ENCODE assay signal across 8 mouse cellular contexts in the genomic region with DNA sequence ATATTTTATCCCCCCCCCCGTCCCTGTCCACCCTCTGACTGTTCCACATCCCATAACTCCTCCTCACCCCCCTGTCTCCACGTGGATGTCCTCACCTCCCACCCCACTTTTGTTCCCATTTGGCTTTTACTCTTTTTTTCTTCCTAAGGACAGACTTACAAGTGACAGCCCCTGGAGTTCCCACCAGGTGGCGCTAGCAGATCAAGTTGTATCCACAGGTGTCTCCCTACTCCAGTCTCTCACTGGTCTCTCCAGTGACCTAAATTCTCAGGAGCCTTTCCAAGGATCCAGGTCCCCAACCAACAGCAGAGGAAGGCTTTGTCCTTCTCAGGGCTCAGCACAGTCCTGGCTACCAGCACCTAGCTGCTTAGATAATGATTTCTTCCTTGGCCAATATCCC.
DNase-seq lines count a peak whose midpoint lies in the region; ATAC-seq lines count a peak whose summit lies in the region.

No protein-coding gene starts in this region.

- H3K27ac ChIP-seq in midbrain, embryonic 10.5 days (replicated peaks), result no peak overlapping the region
- no peak overlapping the region for H3K27ac ChIP-seq in midbrain, embryonic 16.5 days (ENCODE audit: low read length)
- H3K27ac ChIP-seq in heart, embryonic 12.5 days (ENCODE audit: poor library complexity, severe bottlenecking), result no peak overlapping the region

- intact Hi-C loops in left cerebral cortex, postnatal 10 days (cut with DNase I), result loop anchor here (5.0 kb wide), 1 partner anchor 93 kb away; no protein-coding TSS in a partner anchor

- no peaks in the 10 kb centered on the region for H3K27me3 ChIP-seq in midbrain, embryonic 10.5 days (ENCODE audit: low read depth, poor library complexity, severe bottlenecking)
- H3K27me3 ChIP-seq in midbrain, embryonic 16.5 days (ENCODE audit: control insufficient read depth, insufficient read depth, low read depth, low read length), result no peaks in the 10 kb centered on the region
- no peaks in the 10 kb centered on the region for H3K27me3 ChIP-seq in heart, embryonic 12.5 days (replicated peaks)

- H3K9ac ChIP-seq in midbrain, embryonic 16.5 days (ENCODE audit: low read depth, low read length), result no peak overlapping the region
- no peak overlapping the region for H3K9ac ChIP-seq in heart, embryonic 12.5 days

- H3K9me3 ChIP-seq in midbrain, embryonic 10.5 days (replicated peaks), result no peaks in the 10 kb centered on the region; the same call in 1 of the 2 replicates
- no peaks in the 10 kb centered on the region for H3K9me3 ChIP-seq in midbrain, embryonic 16.5 days (replicated peaks; ENCODE audit: control insufficient read depth, low read length, poor library complexity, severe bottlenecking)
- peaks cover 19% of the 10 kb centered on the region for H3K9me3 ChIP-seq in heart, embryonic 12.5 days (replicated peaks)

- H3K4me1 ChIP-seq in midbrain, embryonic 10.5 days, result no peaks in the 10 kb centered on the region
- peaks cover 12% of the 10 kb centered on the region for H3K4me1 ChIP-seq in midbrain, embryonic 16.5 days (ENCODE audit: control insufficient read depth, insufficient read depth, low read length)
- no peaks in the 10 kb centered on the region for H3K4me1 ChIP-seq in heart, embryonic 12.5 days (replicated peaks)

- no peaks in the 10 kb centered on the region for H3K36me3 ChIP-seq in midbrain, embryonic 10.5 days
- H3K36me3 ChIP-seq in midbrain, embryonic 16.5 days (ENCODE audit: control insufficient read depth, insufficient read depth, low read length), result no peaks in the 10 kb centered on the region
- no peaks in the 10 kb centered on the region for H3K36me3 ChIP-seq in heart, embryonic 12.5 days

- ATAC-seq in midbrain, embryonic 16.5 days, result no peak
- ATAC-seq in heart, embryonic 12.5 days (ENCODE audit: insufficient number of reproducible peaks, low FRiP score), result no peak

- 8% methylated on average over 3 of the region's 3 CpGs for WGBS in midbrain, embryonic 10.5 days
- 5% methylated on average over 3 of the region's 3 CpGs for WGBS in midbrain, embryonic 16.5 days
- 1% methylated on average over 3 of the region's 3 CpGs for WGBS in heart, embryonic 12.5 days

- H3K4me3 ChIP-seq in midbrain, embryonic 10.5 days, result no peak overlapping the region
- no peak overlapping the region for H3K4me3 ChIP-seq in midbrain, embryonic 16.5 days (ENCODE audit: low read depth, low read length)
- no peak overlapping the region for H3K4me3 ChIP-seq in heart, embryonic 12.5 days

- no peak overlapping the region for H3K4me2 ChIP-seq in midbrain, embryonic 16.5 days (ENCODE audit: low read length)
- H3K4me2 ChIP-seq in heart, embryonic 12.5 days, result no peak overlapping the region

- DNase-seq in midbrain, embryonic 10.5 days (ENCODE audit: low spot score), result peak; percentile 63
- DNase-seq in adipocyte (ENCODE audit: low spot score), result peak; percentile 13
- DNase-seq in cerebellum, adult 9-10 months, result peak; percentile 18
- DNase-seq in gastrocnemius, postnatal 4 days (ENCODE audit: low spot score in 2 of 2), result peak; percentile 23 to 31
- DNase-seq in left cerebral cortex, postnatal 10 days (ENCODE audit: extremely low spot score in 1 of 2, low spot score in 2 of 2), result peak; percentile 57 to 67
- peak; percentile 42 for DNase-seq in right cerebral cortex, postnatal 25 days

Comparison
In these comparisons a context has a peak if more than half of its experiments do, and no peak if none do; other contexts are left out.
1. DNase-seq: peak in every context shown above with its lines; median percentile 63 in midbrain, embryonic 10.5 days; 62 in left cerebral cortex, postnatal 10 days; 42 in right cerebral cortex, postnatal 25 days; 27 in gastrocnemius, postnatal 4 days; 18 in cerebellum, adult 9-10 months; 13 in adipocyte.